Mouse (Mus musculus) erythroblast, embryonic 14.5 days (primary cell): ENCODE measurements around the gene Gnl1.

Experiments used
- GATA1 ChIP-seq: IDR thresholded peaks from 2 replicates; pipeline ENCODE4 v1.6.1; 2012; ENCODE audit warnings: low read length, inconsistent platforms, mixed read lengths
- TAL1 ChIP-seq: IDR thresholded peaks from 3 replicates; pipeline ENCODE4 v1.6.1; 2012; ENCODE audit warnings: low read length, inconsistent platforms, mixed read lengths

GRCm38 (mm10) chr17:35972131-35972530 lies 7.5 kb upstream of the Gnl1 start:
- TF ChIP-seq TAL1 (no peak), GATA1 (no peak)
